Mouse (Mus musculus): ENCODE measurements at regions not wholly inside any gene's neighbourhood (a gene's known extent, or its start where the extent isn't known, plus 50 kb on each side); places are given as distances from the start of the nearest gene placed in this dataset.

DNA sequence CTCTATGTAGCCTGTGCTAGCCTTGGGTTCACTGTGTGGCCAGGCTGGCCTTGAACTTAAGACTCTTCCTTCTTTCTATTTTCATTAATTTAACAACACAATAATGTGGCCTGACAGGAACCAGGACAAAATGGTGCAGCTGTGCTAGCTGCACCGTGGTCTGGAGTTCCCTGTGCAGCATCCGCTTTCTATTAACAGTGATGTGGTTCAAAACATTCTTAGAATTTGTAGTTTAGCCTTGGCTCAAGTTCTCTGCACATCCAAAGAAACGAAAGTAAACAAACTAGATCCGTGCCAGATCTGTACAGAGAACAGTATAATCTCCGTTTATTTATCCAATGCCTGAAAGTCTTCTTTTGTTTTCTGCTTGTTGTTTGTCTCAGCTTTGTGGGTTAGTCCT, 88.5 kb downstream of the Irx1 start:
- Histone ChIP-seq H3K4me1 (no peaks in the 10 kb centered on the region), H3K27me3 (replicated peaks; ENCODE audit: low read depth, poor library complexity, severe bottlenecking) (no peaks in the 10 kb centered on the region), H3K4me3 (no peak overlapping the region), H3K27ac (replicated peaks) (no peak overlapping the region), H3K36me3 (replicated peaks) (no peaks in the 10 kb centered on the region), H3K9me3 (no peaks in the 10 kb centered on the region)
- DNase-seq (ENCODE audit: low spot score), result no peak
- WGBS, result 72% methylated on average over 5 of the region's 5 CpGs

GRCm38 (mm10) chr13:71868763-71869162, 94.8 kb downstream of the Irx1 start:
- WGBS, result 70% methylated on average over 6 of the region's 6 CpGs

GRCm38 (mm10) chr13:71853426-71854025, 110.0 kb downstream of the Irx1 start:
- no peaks in the 10 kb centered on the region for H3K27me3 ChIP-seq (replicated peaks; ENCODE audit: low read depth, poor library complexity, severe bottlenecking)
- H3K27ac ChIP-seq (replicated peaks), result no peak overlapping the region
- no peak for DNase-seq (ENCODE audit: low spot score)
- H3K9me3 ChIP-seq, result no peaks in the 10 kb centered on the region
- peaks cover 16% of the 10 kb centered on the region for H3K4me1 ChIP-seq
- H3K36me3 ChIP-seq (replicated peaks), result no peaks in the 10 kb centered on the region
- no peak overlapping the region for H3K4me3 ChIP-seq
- 71% methylated on average over 7 of the region's 7 CpGs for WGBS

More at GRCm38 (mm10) chr13:71868763-71869162, 94.8 kb downstream of the Irx1 start:
- no peak overlapping the region for H3K27ac ChIP-seq (replicated peaks)
- no peak for DNase-seq (ENCODE audit: low spot score)
- H3K4me3 ChIP-seq, result no peak overlapping the region
- H3K27me3 ChIP-seq (replicated peaks; ENCODE audit: low read depth, poor library complexity, severe bottlenecking), result no peaks in the 10 kb centered on the region
- H3K36me3 ChIP-seq (replicated peaks), result no peaks in the 10 kb centered on the region
- no peaks in the 10 kb centered on the region for H3K4me1 ChIP-seq
- H3K9me3 ChIP-seq, result no peaks in the 10 kb centered on the region

DNA sequence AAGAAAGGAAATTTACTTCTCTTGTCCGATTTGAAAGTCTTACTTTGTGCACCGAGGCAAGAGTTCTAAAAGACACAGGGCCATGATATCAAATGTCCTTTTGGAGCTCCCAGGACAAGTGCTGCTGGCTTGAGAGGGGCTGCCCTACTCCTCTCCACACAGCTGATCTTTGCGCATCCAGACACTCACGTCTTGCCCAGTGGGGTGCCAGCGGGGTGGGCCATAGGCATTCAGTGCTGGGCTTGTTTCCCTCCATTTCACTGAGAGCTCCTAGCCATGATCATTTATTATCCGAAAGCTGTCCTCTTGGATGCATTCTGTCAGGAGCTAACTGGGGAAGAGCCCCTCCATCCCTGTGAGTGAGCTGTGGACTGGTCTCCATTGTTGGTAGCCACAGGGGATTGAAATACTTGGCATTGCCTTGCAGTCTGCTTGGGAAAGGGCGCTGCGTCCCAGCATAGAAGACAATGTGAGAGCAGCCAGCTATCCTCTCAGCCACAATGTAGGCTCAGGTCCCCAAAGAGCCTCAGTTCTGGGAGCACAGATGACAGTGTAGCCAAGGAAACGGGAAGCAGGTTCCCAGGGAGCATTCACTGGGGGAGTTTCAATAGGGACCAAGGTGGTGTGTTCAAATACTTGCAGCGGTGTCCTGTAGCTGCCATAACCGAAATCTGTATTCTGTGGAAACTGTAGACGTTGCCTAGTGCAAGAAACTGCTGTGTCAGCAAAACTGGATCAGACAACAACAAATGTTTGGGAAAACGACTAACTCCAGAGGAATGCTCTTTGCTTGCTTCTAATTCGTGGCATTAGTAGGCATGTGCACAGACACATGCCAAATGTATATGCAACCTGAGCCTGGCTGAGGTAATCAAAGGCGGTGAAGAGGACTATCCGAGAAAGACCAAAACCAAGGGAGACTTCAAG, 159.2 kb downstream of the Irx1 start:
- no peak overlapping the region for H3K4me3 ChIP-seq
- H3K36me3 ChIP-seq (replicated peaks), result no peaks in the 10 kb centered on the region
- H3K27me3 ChIP-seq (replicated peaks; ENCODE audit: low read depth, poor library complexity, severe bottlenecking), result no peaks in the 10 kb centered on the region
- WGBS, result 66% methylated on average over 16 of the region's 16 CpGs
- H3K27ac ChIP-seq (replicated peaks), result no peak overlapping the region
- H3K9me3 ChIP-seq, result no peaks in the 10 kb centered on the region
- DNase-seq (ENCODE audit: low spot score), result no peak
- H3K4me1 ChIP-seq, result no peaks in the 10 kb centered on the region; the same call in 1 of the 2 replicates

DNA sequence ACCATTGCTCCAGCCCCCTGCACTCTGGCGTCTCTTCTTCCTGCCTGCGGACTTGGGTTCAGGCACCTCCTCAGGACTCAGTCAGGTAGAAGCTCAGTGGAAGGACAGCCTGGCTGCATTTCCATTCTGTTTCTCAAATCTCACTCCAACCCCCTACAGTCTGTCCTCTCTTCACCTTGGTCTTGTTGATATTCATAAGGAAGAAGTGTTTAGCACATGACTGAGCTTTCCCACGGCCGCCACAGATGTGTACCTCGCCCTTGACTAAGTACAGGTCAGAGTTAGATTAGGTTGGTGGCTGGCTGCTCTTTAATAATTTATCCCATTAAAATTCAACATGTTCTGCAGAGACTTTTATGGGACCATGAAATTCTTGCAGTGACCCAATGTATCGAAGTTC, 165.2 kb downstream of the Irx1 start:
- H3K4me1 ChIP-seq, result no peaks in the 10 kb centered on the region
- H3K36me3 ChIP-seq (replicated peaks), result no peaks in the 10 kb centered on the region
- DNase-seq (ENCODE audit: low spot score), result no peak
- no peak overlapping the region for H3K27ac ChIP-seq (replicated peaks)
- no peaks in the 10 kb centered on the region for H3K9me3 ChIP-seq
- WGBS, result 87% methylated on average over 6 of the region's 6 CpGs
- H3K27me3 ChIP-seq (replicated peaks; ENCODE audit: low read depth, poor library complexity, severe bottlenecking), result no peaks in the 10 kb centered on the region
- no peak overlapping the region for H3K4me3 ChIP-seq

GRCm38 (mm10) chr13:71784740-71785139, 178.8 kb downstream of the Irx1 start:
- Histone ChIP-seq H3K4me1 (peaks cover 7% of the 10 kb centered on the region), H3K9me3 (no peaks in the 10 kb centered on the region), H3K36me3 (replicated peaks) (no peaks in the 10 kb centered on the region), H3K27ac (replicated peaks) (no peak overlapping the region), H3K4me3 (no peak overlapping the region), H3K27me3 (replicated peaks; ENCODE audit: low read depth, poor library complexity, severe bottlenecking) (no peaks in the 10 kb centered on the region)
- DNase-seq (ENCODE audit: low spot score), result no peak
- WGBS, result 55% methylated on average over 10 of the region's 10 CpGs

GRCm38 (mm10) chr13:71747003-71747965, 216.2 kb downstream of the Irx1 start:
- peaks cover 8% of the 10 kb centered on the region for H3K4me1 ChIP-seq
- 0 out of 2 replicates have a peak, but pooled peaks cover 3% of the 10 kb centered on the region for H3K27me3 ChIP-seq (replicated peaks; ENCODE audit: low read depth, poor library complexity, severe bottlenecking)
- no peaks in the 10 kb centered on the region for H3K9me3 ChIP-seq
- DNase-seq (ENCODE audit: low spot score), result no peak
- no peak overlapping the region for H3K27ac ChIP-seq (replicated peaks)
- H3K36me3 ChIP-seq (replicated peaks), result no peaks in the 10 kb centered on the region
- no peak overlapping the region for H3K4me3 ChIP-seq
- WGBS, result 78% methylated on average over 11 of the region's 11 CpGs

DNA sequence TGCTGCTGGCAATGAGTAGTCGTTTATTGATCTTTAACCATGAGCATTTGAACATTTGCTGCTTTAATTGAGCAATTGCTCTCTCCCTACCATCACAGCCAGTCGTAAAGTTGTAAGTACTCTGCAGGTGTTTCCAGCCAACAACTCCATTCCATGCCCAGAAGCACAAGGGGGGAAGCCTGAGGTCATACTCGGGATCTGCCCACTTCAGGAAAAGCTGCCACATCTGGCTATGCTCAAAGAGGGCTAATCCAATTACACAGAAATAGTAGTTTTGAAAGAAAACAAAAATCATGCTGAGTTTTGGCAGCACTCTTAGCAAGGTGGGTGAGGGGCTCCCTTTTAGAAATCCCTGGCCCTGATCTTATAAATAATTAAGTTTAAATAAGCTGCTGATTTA, 217.0 kb downstream of the Irx1 start:
- peaks cover 8% of the 10 kb centered on the region for H3K4me1 ChIP-seq
- H3K4me3 ChIP-seq, result no peak overlapping the region
- peak; percentile 52 for DNase-seq (ENCODE audit: low spot score)
- H3K9me3 ChIP-seq, result no peaks in the 10 kb centered on the region
- H3K27me3 ChIP-seq (replicated peaks; ENCODE audit: low read depth, poor library complexity, severe bottlenecking), result 0 out of 2 replicates have a peak, but pooled peaks cover 3% of the 10 kb centered on the region
- WGBS, result 43% methylated on average over 3 of the region's 3 CpGs
- H3K27ac ChIP-seq (replicated peaks), result no peak overlapping the region
- H3K36me3 ChIP-seq (replicated peaks), result no peaks in the 10 kb centered on the region

DNA sequence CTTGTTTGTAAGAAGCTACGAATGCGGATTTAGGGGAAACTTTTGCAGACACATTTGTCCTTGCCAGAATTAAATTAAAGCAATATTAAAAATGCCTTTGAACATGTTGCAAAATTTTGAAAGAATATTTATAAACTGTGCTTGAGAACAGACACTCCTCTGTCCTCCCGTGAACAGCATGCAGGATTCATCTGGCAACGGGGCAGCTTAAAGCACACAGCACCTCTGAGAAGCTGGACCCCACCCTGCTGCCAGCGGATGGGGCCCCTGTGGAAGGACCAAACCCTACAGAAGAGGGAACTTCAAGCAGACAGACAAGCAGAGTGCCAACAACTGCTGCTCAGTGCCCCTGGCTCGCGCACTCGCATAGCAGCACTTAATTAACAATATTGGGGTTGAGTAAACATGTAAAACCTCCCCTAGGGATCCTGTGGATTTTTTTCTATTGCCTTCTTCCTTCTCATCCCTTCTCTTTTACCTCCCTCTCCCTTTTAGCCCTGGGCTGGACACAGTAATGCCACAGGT, 226.6 kb downstream of the Irx1 start:
- Histone ChIP-seq H3K27me3 (replicated peaks; ENCODE audit: low read depth, poor library complexity, severe bottlenecking) (peaks cover 6% of the 10 kb centered on the region), H3K27ac (replicated peaks) (no peak overlapping the region), H3K9me3 (no peaks in the 10 kb centered on the region), H3K36me3 (replicated peaks) (no peaks in the 10 kb centered on the region), H3K4me3 (no peak overlapping the region), H3K4me1 (0 out of 2 replicates have a peak, but pooled peaks cover 2% of the 10 kb centered on the region)
- DNase-seq (ENCODE audit: low spot score), result no peak
- 87% methylated on average over 8 of the region's 8 CpGs for WGBS

DNA sequence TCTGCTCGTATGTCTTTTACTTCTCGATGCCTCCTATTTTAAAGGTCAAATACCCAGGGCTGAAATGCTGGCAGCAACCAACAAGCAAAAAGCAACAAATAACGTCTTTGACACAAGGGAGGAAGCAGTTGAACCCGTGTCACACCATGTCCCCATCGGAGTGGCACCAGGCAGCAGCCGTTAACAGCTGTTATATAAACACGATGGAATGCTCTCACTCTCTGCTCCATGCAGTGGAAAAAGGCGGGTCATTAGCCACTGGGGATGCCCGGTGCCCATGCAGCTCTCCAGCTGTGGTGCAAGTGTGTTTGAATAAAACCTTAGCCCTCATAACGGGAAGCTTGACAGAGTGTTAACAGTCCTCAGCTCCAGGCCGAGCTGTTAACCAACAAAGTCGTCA, 229.3 kb downstream of the Irx1 start:
- 57% methylated on average over 12 of the region's 12 CpGs for WGBS
- H3K4me1 ChIP-seq, result 0 out of 2 replicates have a peak, but pooled peaks cover 2% of the 10 kb centered on the region
- H3K4me3 ChIP-seq, result no peak overlapping the region
- H3K27me3 ChIP-seq (replicated peaks; ENCODE audit: low read depth, poor library complexity, severe bottlenecking), result peaks cover 6% of the 10 kb centered on the region
- no peaks in the 10 kb centered on the region for H3K36me3 ChIP-seq (replicated peaks)
- no peaks in the 10 kb centered on the region for H3K9me3 ChIP-seq
- no peak for DNase-seq (ENCODE audit: low spot score)
- no peak overlapping the region for H3K27ac ChIP-seq (replicated peaks)

DNA sequence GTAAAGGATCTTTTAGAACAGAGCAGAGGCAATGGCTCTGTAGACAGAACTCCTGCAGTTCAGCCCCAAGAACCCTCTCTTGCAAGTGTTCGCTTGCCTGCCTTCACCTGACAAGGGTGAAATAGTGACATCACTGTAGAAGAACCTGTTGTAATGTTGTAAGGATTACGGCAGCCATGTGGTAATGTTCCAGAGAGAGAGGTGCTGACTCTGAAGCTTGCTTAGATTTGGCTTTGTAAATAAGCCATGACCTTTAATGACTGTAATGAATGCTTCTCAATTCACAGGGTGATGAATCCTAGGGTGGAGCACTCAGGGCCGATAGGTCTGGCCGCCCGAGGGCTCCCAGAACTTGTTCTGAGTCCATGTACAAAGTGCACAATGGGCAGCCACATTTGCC, 230.2 kb downstream of the Irx1 start:
- DNase-seq (ENCODE audit: low spot score), result no peak
- Histone ChIP-seq H3K27me3 (replicated peaks; ENCODE audit: low read depth, poor library complexity, severe bottlenecking) (peaks cover 6% of the 10 kb centered on the region), H3K9me3 (no peaks in the 10 kb centered on the region), H3K36me3 (replicated peaks) (no peaks in the 10 kb centered on the region), H3K4me1 (0 out of 2 replicates have a peak, but pooled peaks cover 2% of the 10 kb centered on the region), H3K27ac (replicated peaks) (no peak overlapping the region), H3K4me3 (no peak overlapping the region)
- WGBS, result 85% methylated on average over 5 of the region's 5 CpGs

DNA sequence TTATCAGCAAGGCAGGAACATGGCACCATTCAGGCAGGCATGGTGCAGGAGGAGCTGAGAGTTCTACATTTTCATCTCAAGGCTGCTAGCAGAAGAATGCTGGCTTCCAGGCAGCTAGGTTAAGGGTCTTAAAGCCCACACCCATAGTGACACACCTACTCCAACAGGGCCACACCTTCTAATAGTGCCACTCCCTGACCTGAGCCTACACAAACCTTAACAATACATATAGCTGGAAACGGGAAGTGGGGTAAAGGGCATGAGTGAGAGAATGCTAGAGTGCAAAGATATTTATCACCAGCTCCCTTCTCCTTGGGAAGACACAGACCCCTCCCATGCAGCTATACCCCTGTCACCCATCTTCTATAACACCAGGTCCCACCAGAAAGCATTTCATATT, 230.6 kb downstream of the Irx1 start:
- 89% methylated on average over 1 of the region's 1 CpGs for WGBS
- Histone ChIP-seq H3K4me1 (0 out of 2 replicates have a peak, but pooled peaks cover 2% of the 10 kb centered on the region), H3K27ac (replicated peaks) (no peak overlapping the region), H3K36me3 (replicated peaks) (no peaks in the 10 kb centered on the region), H3K9me3 (no peaks in the 10 kb centered on the region), H3K4me3 (no peak overlapping the region), H3K27me3 (replicated peaks; ENCODE audit: low read depth, poor library complexity, severe bottlenecking) (peaks cover 6% of the 10 kb centered on the region)
- DNase-seq (ENCODE audit: low spot score), result no peak
